Mouse (Mus musculus) myocyte (in vitro differentiated cells): ENCODE results near the gene Tpbg.

ENCODE experiments used
- E2F4 ChIP-seq: IDR thresholded peaks from one replicate; pipeline ENCODE4 v1.6.1; 2011; ENCODE audit warnings: mild to moderate bottlenecking, control low read depth, moderate library complexity; ENCODE audit not compliant: insufficient read depth
- POLR2A ChIP-seq: IDR thresholded peaks from one replicate; pipeline ENCODE4 v1.6.1; 2011; ENCODE audit warnings: low read depth, mild to moderate bottlenecking, control low read depth, moderate library complexity; ENCODE audit not compliant: insufficient read length

- TF ChIP-seq POLR2A (no peak), E2F4 (no peak)
These were observed 39.6 kb upstream of the Tpbg start for GRCm38 (mm10) chr9:85802563-85802962.
